Mouse (Mus musculus) MEL (cell line): Measurements from ENCODE around the gene Abca17.

Experiments used
- BHLHE40 ChIP-seq: IDR thresholded peaks from 2 replicates; pipeline ENCODE4 v1.6.1; 2012; ENCODE audit warnings: low read depth, mild to moderate bottlenecking, inconsistent platforms, low read length, improper control_type of control experiment, borderline replicate concordance
- HCFC1 ChIP-seq: IDR thresholded peaks from 2 replicates; pipeline ENCODE4 v1.6.1; 2012; ENCODE audit warnings: low read depth, mild to moderate bottlenecking, inconsistent platforms, low read length, improper control_type of control experiment, moderate library complexity
- TCF12 ChIP-seq: IDR thresholded peaks from 2 replicates; pipeline ENCODE4 v1.6.1; 2014; ENCODE audit warnings: low read depth, mild to moderate bottlenecking, inconsistent platforms, low read length, improper control_type of control experiment, moderate library complexity
- ZMIZ1 ChIP-seq: IDR thresholded peaks from 2 replicates; pipeline ENCODE4 v1.6.1; 2012; ENCODE audit warnings: low read depth, mild to moderate bottlenecking, inconsistent platforms, low read length, improper control_type of control experiment, moderate library complexity

- TF ChIP-seq BHLHE40: no peak
- no peak for TF ChIP-seq ZMIZ1
- TF ChIP-seq TCF12: no peak
- no peak for TF ChIP-seq HCFC1
These were observed 1.7 kb upstream of the Abca17 start for GRCm38 (mm10) chr17:24352370-24353194.
